Mouse (Mus musculus): ENCODE data around the gene Syt6.

The Syt6 gene

DNA sequence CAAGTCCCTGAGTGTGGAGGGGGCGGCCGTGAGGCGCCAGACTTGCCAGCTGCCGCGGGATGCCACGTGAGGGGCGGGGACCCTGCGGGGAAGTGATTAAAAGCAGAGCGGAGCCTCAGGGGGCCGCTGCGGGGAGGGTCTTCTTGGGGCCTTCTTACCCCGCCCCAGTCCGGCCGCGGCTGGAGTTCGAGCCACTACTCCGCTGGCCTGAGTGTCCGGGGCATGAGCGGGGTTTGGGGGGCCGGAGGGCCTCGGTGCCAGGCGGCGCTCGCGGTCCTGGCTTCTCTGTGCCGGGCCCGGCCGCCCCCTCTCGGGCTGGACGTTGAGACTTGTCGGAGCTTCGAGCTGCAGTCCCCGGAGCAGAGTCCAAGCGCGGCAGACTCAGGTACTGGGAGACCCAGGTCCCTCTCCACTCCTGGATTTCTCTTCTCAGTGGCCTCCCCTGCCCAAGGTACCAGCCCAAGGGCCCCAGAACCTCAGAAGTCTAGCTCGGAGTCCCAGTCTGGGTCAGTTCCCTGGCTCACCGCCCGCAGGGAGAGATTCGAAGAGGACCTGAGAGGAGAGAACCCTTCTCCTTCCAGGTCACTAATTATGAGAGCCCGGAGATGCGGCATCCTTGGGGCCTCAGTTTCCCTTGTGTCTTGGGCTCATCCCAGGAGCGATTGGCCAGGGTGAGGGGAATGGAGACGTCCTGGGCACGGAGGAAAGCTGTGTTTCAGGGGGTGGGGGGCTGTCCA is at the start of gene Syt6:
Syt6 (plus strand) TSS at position 76 of the 737 bp plus-strand sequence.
- TF ChIP-seq GATA4 (IDR thresholded peaks at IDR 0.05; ENCODE audit: insufficient replicate concordance, low read length): no peak

DNA sequence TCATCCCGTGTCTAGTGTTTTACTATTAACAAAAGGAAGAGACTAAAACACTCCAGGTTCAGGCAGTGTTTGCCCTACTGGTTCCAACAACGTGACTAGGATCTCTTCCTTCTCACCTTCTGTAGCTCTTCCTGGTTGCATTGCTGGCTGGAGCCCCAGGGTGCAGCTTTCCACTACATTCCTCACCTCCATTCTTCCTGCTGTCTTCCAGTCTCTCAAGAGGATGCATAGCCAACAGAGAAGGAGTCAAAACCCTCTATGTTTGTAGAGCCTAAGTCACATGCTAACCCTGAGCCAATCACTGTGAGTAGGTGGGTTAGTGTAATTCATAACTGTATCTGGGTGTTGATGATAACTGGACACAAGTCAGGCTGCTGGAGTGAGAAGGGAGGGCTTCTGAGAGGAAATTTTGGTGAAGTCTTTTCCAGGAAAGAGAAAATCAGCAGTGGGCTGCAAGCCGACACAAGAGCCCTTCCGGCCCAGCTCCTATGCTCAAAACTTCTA is 48.8 kb upstream of the Syt6 start:
- no peak for TF ChIP-seq GATA4 (IDR thresholded peaks at IDR 0.05; ENCODE audit: insufficient replicate concordance, low read length)

DNA sequence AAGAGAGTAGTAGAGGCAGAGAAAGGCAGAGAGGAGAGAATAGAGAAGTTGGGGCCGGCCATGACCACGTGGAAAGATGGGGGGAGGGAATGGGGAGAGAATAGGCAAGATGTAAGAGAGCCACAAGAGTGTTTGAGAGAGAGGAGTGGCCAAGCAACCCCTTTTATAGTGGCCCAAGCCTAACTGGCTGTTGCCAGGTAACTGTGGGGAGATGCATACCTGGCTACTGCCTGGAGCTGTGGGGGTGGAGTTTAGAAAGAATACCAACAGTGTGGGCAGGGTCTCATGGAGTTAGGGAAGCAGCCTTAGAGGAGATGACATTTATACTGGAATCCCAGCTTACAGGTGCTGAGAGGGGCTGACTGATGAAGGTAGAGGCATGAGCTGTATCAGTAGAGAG is 48.2 kb upstream of the Syt6 start:
- no peak for TF ChIP-seq GATA4 (IDR thresholded peaks at IDR 0.05; ENCODE audit: insufficient replicate concordance, low read length)

DNA sequence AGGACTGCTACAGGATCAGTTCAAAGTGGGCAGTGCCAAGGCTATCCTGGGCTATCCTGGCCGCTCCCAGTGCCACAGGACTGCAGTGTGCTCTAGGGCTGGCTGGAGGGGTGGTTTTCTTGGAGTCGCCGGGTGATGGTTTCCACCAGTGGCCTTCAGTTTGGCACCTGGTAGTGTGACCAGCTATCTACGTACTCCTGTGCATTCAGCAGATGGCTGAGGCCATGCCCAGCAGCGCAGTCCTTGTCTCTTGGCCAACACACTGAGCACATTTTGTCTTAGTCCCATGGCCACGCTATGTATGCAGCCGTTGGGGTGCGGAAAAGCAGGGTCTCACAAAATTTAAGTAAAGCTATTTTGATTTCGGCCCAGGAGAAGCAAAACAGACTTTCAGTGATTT is 41.0 kb upstream of the Syt6 start:
- no peak for TF ChIP-seq GATA4 (IDR thresholded peaks at IDR 0.05; ENCODE audit: insufficient replicate concordance, low read length)

DNA sequence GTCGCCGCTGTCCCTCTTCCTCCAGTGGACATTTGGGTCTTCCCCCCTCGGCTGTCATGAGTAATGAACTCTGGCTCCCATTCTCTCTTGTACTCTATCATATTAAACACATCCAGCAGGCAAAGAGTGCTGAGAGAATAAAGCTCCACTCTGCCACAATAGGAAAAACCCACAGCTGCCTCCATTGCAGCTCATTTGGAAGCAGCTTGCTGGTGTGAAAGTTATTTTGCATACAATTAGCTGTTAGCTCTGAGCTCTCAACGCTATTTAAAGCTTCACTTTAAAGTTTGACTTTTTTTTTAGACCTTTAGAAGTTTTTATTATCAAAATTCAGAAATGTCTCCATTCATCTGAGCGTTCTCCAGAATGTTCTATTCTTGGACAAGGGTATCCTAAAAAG is 39.8 kb upstream of the Syt6 start:
- no peak for TF ChIP-seq GATA4 (IDR thresholded peaks at IDR 0.05; ENCODE audit: insufficient replicate concordance, low read length)

DNA sequence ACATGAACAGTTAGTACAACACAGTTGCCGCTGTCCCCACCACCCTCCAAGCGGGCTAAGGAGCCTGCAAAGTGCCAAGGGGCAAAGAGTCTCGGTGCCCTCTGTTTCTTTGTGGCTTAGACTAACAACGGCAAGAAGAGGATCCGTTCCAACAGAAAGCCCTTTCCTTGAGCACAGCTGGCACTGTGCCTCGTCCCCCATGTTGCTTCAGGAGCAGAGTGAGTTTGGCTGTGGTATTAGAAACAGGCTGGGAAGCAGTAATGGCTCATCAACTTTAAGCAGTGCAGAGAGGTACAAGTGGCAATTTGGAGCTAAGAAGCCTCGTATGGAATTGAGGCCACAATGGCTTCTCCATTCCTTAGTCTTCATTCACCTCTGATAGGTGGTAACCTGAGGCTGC is 35.9 kb upstream of the Syt6 start:
- TF ChIP-seq GATA4 (IDR thresholded peaks at IDR 0.05; ENCODE audit: insufficient replicate concordance, low read length): no peak

DNA sequence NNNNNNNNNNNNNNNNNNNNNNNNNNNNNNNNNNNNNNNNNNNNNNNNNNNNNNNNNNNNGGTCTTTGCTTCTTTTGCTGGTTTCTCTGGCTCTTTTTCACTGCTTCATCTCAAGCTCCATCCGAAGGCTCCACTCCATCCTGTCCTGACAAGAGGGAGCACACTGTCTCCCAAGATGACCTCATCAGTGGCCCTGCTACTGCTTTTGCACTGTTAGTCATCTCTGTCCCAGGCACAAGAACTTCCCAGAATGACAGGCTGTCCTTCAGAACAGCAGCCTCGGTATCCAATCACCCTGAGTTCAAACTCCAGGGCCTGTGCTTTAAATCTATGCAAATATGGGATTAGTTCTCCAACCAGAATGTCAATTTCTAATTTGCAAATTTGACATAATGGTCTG is 28.9 kb upstream of the Syt6 start:
- TF ChIP-seq GATA4 (IDR thresholded peaks at IDR 0.05; ENCODE audit: insufficient replicate concordance, low read length): no peak

DNA sequence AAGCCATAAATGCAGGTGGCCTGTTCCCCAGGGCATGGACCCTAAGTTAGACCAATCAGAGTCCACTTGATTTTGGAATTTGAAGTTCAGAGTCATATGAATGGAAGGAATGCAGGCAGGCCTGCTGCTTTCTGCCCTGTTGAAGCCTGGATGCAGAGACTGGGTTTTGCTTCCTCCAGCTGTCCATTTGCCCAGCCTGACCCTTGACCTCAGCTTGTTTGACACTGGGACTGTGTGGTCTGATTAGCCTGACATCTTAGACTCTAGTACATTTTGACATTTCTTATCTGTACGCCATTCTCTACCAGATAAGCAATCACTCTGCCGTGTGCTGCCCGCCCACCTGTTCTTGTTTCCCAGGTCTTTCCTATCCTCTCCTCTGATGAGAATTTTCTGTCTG is 28.4 kb upstream of the Syt6 start:
- TF ChIP-seq GATA4 (IDR thresholded peaks at IDR 0.05; ENCODE audit: insufficient replicate concordance, low read length): no peak

DNA sequence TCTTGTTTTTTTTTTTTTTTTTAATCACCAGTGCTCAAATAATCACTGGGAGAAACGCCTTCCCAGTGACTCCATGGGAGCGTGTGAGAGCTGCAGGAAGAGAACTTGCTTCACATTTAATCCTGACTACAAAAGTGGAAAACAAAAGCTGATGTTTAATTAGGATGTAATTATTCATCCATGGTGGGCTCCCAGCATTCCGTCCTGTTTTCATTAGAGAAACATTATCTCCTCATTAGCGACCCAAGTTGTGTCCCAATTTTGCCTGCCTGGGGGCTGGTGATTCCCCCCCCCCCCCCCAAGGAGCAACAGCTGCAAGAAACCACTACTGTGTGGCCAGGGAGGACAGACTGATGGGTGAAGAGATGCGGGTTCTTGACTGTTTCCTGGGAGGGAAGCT is 24.8 kb upstream of the Syt6 start:
- no peak for TF ChIP-seq GATA4 (IDR thresholded peaks at IDR 0.05; ENCODE audit: insufficient replicate concordance, low read length)

DNA sequence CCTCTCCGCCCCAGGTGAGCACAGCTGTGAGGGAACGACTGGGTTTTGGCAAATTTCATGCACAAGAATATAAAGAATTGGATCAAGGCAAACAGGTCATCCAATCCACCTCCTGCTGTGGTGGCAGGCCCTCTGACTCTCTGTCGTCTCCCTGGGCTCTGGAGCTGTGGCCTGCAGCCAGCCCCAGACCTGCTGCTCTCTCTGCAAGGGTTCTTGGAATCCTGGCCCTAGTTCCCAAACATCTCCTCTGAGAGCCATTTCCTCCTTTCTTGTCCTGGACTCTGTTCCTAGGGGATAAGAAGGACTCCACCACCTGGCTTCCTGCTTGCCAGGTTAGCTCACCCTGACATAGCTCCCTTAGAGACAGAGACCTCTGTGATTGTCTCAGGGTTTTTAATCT is 7.8 kb upstream of the Syt6 start:
- no peak for TF ChIP-seq GATA4 (IDR thresholded peaks at IDR 0.05; ENCODE audit: insufficient replicate concordance, low read length)

DNA sequence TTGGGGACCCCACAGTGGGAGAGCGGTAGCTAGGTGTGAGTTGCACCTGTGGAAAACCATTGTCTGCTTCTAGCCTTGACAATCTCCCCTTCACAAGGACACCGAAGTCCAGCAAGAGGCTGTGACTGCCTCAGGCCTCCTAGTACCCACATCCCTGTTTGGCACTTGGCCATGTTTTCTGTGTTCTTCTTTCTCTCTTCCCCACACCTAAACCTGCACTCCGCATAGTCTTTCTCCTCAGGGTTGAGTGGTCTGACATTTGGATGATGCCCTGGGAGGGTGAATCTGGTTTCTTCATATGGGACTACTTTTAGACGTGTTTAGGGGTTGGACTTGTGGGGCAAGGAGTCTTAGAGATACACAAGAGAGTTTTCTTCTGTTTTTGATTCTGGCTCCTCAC is 2.5 kb upstream of the Syt6 start:
- no peak for TF ChIP-seq GATA4 (IDR thresholded peaks at IDR 0.05; ENCODE audit: insufficient replicate concordance, low read length)

DNA sequence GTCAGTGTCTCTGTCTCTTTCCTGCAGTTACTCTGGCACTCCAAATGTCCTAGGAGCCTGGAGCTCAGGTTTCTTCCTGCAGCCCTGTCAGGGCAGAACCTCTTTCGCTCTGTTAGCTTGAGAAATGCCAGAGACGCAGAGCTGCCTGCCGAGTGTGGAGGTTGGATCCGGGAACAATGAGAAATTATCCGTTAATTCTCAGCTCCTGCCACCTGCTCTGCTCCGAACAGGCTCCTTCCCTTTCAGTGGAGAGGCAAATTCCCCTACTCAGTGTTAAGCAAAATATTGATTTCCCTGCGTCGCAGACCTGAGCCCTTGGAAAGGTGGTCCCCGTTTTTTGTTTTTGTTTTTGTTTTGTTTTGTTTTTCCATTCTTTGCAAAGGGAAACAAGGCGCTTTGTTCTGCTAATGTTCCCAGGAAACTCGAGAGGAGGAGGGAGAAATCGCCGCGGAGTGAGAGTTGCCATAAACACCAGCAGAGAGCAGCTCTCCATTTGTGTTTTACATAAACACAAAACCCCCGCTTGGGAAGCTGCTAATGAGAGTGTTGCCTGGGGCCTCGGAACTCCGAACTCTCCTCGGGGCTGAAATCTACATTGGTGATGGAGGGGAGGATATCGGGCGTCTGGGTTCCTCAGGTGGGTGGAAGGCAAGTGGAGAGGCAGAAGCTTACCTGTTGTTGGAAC is 1.8 kb upstream of the Syt6 start:
- TF ChIP-seq GATA4 (IDR thresholded peaks at IDR 0.05; ENCODE audit: insufficient replicate concordance, low read length): no peak

DNA sequence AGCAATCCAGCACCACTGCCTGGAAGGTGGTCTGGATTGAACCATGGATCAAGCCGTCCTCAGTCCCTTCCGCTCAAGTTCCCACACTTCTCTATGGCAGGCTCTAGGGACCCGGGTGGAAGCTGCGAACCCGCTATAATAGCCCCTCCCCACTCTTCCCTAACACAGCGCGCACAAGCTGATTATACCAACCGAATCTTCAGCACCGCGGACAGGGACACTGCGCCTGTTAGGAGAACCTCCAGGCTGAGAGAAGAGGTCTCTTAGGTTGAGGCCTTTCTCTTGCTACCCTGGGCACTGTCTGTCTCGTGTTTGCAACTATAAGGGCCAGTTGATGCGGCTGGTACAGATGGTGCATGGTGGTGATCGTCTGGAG is 1.3 kb upstream of the Syt6 start:
- no peak for TF ChIP-seq GATA4 (IDR thresholded peaks at IDR 0.05; ENCODE audit: insufficient replicate concordance, low read length)

DNA sequence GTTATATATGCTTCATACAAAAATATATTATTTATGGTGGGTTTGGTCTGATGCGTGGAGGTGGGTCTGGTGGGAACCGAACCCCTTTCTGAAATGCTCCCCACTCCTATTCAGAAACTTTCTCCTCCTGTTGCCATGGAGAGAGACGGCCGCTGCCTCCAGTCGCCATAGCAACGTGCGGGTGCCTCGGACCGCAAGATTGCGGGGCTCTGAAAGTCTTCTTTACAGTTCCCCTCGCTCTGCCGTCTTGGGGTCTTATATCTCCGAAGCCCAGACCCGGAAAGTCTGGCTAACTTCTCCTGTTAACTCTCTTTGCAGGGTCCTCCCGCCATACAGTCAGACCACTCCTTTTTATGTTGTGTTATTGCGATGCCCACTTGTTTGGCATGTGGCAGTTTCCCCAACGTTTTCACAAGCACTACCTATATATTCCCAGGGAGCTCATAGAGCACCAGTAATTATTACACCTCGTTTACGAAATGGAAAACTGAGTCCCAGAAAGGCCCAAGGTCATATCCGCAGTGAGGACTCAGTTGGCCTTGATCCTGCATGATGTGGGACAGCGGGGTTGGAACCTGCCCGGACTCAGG is 370 bp upstream of the Syt6 start:
- no peak for TF ChIP-seq GATA4 (IDR thresholded peaks at IDR 0.05; ENCODE audit: insufficient replicate concordance, low read length)

DNA sequence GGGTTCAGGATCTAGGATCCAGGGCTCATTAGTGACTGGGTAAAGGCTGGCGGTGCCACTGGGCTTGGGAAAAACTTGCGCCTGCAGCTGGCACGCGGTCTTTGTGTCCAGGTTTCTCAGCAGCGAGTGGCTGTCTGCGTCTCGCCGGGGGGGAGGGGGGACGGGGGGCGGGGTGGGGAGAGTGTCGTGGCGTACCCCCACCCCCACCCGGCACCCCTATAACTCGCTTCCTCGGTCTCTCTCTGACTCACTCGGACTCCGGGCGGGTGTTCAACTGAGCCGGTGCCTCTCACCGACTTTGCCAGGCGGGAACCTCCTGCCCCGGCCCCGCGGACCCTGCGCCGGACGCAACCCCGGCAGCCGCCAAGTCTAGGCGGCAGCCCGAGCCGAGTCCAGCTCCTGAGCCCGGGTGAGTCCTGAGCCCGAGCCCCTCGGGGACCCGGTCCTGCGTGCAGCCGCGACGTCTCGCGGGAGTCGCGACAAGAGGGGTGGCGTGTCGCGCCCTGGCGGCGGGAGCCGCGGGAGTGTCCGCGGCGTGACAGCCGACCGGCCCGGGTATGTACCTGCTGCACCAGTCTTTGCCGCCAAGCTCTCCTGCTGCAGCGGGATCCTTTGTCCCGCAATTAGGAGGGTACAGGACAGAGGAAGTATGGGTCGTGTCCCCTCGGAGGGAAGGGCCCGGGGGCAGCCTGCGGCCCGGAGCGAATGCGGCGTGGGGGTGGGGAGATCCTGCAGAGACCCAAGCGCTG is 1.0 kb downstream of the Syt6 start:
- no peak for TF ChIP-seq GATA4 (IDR thresholded peaks at IDR 0.05; ENCODE audit: insufficient replicate concordance, low read length)

DNA sequence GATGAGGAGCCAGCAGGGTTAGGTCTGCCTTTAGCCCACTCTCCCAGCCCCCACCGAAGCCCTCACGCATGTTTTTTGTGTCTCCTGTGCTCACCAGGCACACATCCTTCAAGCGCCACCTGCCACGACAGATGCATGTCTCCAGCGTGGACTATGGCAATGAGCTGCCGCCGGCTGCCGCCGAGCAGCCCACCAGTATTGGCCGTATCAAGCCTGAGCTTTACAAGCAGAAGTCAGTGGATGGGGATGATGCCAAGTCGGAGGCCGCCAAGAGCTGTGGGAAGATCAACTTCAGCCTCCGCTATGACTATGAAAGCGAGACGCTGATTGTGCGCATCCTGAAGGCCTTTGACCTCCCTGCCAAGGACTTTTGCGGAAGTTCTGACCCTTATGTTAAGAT is 12.1 kb downstream of the Syt6 start:
- no peak for TF ChIP-seq GATA4 (IDR thresholded peaks at IDR 0.05; ENCODE audit: insufficient replicate concordance, low read length)

Data from liver, adult (tissue).